Mouse (Mus musculus) limb, embryonic 10.5 days (tissue): ENCODE measurements around the gene Plekhm1. TPM values are rescaled to one million over a fixed set of nuclear protein-coding genes. Genes with fewer than 3 reads are reported as not detected.
A peak's percentile ranks its signal among the peaks of the same experiment; 100 is the strongest.
"Not testable (repeated sequence)": the region's sequence is repeated elsewhere in the genome, so short reads cannot be mapped to it uniquely, and the experiment has no call there.

Experiments
- DNase-seq: peaks from one replicate; pipeline ENCODE4 v3.0.0-alpha.2; 2017; ENCODE audit warnings: low spot score
- H3K27ac ChIP-seq: fragments of 300-500 bp; sonication (generic); 2 replicates; pipeline ENCODE4 v1.5.1; 2016; ENCODE audit warnings: mild to moderate bottlenecking
- H3K27me3 ChIP-seq: fragments of 300-500 bp; sonication (generic); 2 replicates; pipeline ENCODE4 v1.6.1; 2016; ENCODE audit warnings: low read depth, mild to moderate bottlenecking; ENCODE audit not compliant: poor library complexity, severe bottlenecking
- H3K36me3 ChIP-seq: fragments of 300-500 bp; sonication (generic); 2 replicates; pipeline ENCODE4 v1.6.1; 2016; ENCODE audit warnings: mild to moderate bottlenecking, moderate library complexity
- H3K4me1 ChIP-seq: fragments of 300-500 bp; sonication (generic); 2 replicates; pipeline ENCODE4 v1.6.1; 2016
- H3K4me3 ChIP-seq: fragments of 300-500 bp; sonication (generic); 2 replicates; pipeline ENCODE4 v1.5.1; 2016; ENCODE audit warnings: mild to moderate bottlenecking, moderate library complexity
- H3K9me3 ChIP-seq: fragments of 300-500 bp; sonication (generic); replicated peaks from 2 replicates; pipeline ENCODE4 v1.6.1; 2016; ENCODE audit warnings: mild to moderate bottlenecking
- WGBS: fragments of 180-500 bp; shearing (Covaris S2); methylation state at CpG from one replicate; pipeline ENCODE4 v1.1.7; 2016; 5-methylcytosine and 5-hydroxymethylcytosine counted together
- polyA plus RNA-seq: library from polyadenylated mRNA; unstranded; fragments of >200 nt; fragmentation: Nextera tagmentation; extraction: Ambion mirVana; gene quantifications from 2 replicates; pipeline ENCODE4 v1.2.1, GENCODE M21; 2016

Plekhm1 gene
- 7.6 and 8.2 TPM in 2 replicates for polyA plus RNA-seq

GRCm38 (mm10) chr11:103411981-103412949 lies at the start of gene Plekhm1:
TSS of gene Plekhm1 (minus strand) at chr11:103412687.
- Histone ChIP-seq H3K27me3 (no peaks in the 10 kb centered on the region), H3K36me3 (peaks cover 3% of the 10 kb centered on the region; the same call in 1 of the 2 replicates), H3K9me3 (no peaks in the 10 kb centered on the region), H3K4me1 (peaks cover 14% of the 10 kb centered on the region), H3K4me3 (peak within 1 kb of the TSS; percentile 93), H3K27ac (peak within 1 kb of the TSS; percentile 87)
- WGBS: under 1% methylated on average over 67 of the region's 67 CpGs
- peak; percentile 97 for DNase-seq

GRCm38 (mm10) chr11:103451105-103451504 lies 38.6 kb upstream of the Plekhm1 start:
- H3K27ac ChIP-seq, H3K4me1 ChIP-seq, H3K27me3 ChIP-seq, H3K36me3 ChIP-seq, H3K4me3 ChIP-seq, DNase-seq, H3K9me3 ChIP-seq: not testable (repeated sequence)
- WGBS: 86% methylated on average over 1 of the region's 1 CpGs

- not testable (repeated sequence) for H3K27me3 ChIP-seq, H3K36me3 ChIP-seq, H3K4me3 ChIP-seq, H3K9me3 ChIP-seq, H3K4me1 ChIP-seq, H3K27ac ChIP-seq, DNase-seq
- 94% methylated on average over 14 of the region's 14 CpGs for WGBS
Observed at GRCm38 (mm10) chr11:103449721-103450120, 37.2 kb upstream of the Plekhm1 start.

- no peak overlapping the region for H3K27ac ChIP-seq
- WGBS: over 99% methylated on average over 3 of the region's 3 CpGs
- H3K4me3 ChIP-seq: no peak overlapping the region
- DNase-seq: no peak
- H3K27me3 ChIP-seq: no peaks in the 10 kb centered on the region
- no peaks in the 10 kb centered on the region for H3K4me1 ChIP-seq
- no peaks in the 10 kb centered on the region for H3K9me3 ChIP-seq
- no peaks in the 10 kb centered on the region for H3K36me3 ChIP-seq
Observed at GRCm38 (mm10) chr11:103443678-103444077, 31.2 kb upstream of the Plekhm1 start.

GRCm38 (mm10) chr11:103436282-103436681 lies 23.8 kb upstream of the Plekhm1 start:
- Histone ChIP-seq H3K4me3 (no peak overlapping the region), H3K36me3 (no peaks in the 10 kb centered on the region), H3K4me1 (no peaks in the 10 kb centered on the region), H3K27me3 (no peaks in the 10 kb centered on the region), H3K27ac (no peak overlapping the region), H3K9me3 (no peaks in the 10 kb centered on the region)
- 88% methylated on average over 5 of the region's 5 CpGs for WGBS
- DNase-seq: no peak

- DNase-seq: no peak
- H3K9me3 ChIP-seq: no peaks in the 10 kb centered on the region
- H3K27ac ChIP-seq: no peak overlapping the region
- no peaks in the 10 kb centered on the region for H3K36me3 ChIP-seq
- H3K4me1 ChIP-seq: peaks cover 12% of the 10 kb centered on the region
- no peak overlapping the region for H3K4me3 ChIP-seq
- no peaks in the 10 kb centered on the region for H3K27me3 ChIP-seq
- WGBS: 15% methylated on average over 5 of the region's 5 CpGs
Observed at GRCm38 (mm10) chr11:103425031-103425430, 12.5 kb upstream of the Plekhm1 start.

GRCm38 (mm10) chr11:103419667-103420066 lies 7.2 kb upstream of the Plekhm1 start:
- H3K36me3 ChIP-seq: no peaks in the 10 kb centered on the region
- WGBS: 88% methylated on average over 13 of the region's 13 CpGs
- H3K4me1 ChIP-seq: peaks cover 12% of the 10 kb centered on the region
- no peak overlapping the region for H3K4me3 ChIP-seq
- DNase-seq: no peak
- no peaks in the 10 kb centered on the region for H3K27me3 ChIP-seq
- no peaks in the 10 kb centered on the region for H3K9me3 ChIP-seq
- H3K27ac ChIP-seq: no peak overlapping the region

- 81% methylated on average over 5 of the region's 5 CpGs for WGBS
Observed at GRCm38 (mm10) chr11:103419226-103419625, 6.7 kb upstream of the Plekhm1 start.

GRCm38 (mm10) chr11:103413516-103413915 lies 1.0 kb upstream of the Plekhm1 start:
- H3K4me3 ChIP-seq: peak overlapping the region; percentile 93; the same call in 1 of the 2 replicates
- WGBS: 92% methylated on average over 1 of the region's 1 CpGs

More at GRCm38 (mm10) chr11:103419226-103419625, 6.7 kb upstream of the Plekhm1 start:
- Histone ChIP-seq H3K27me3 (no peaks in the 10 kb centered on the region), H3K4me1 (peaks cover 12% of the 10 kb centered on the region), H3K4me3 (no peak overlapping the region), H3K27ac (no peak overlapping the region), H3K36me3 (no peaks in the 10 kb centered on the region), H3K9me3 (no peaks in the 10 kb centered on the region)
- no peak for DNase-seq

GRCm38 (mm10) chr11:103412950-103413423 lies 500 bp upstream of the Plekhm1 start:
- Histone ChIP-seq H3K4me3 (peak overlapping the region; percentile 93), H3K4me1 (peaks cover 14% of the 10 kb centered on the region), H3K27me3 (no peaks in the 10 kb centered on the region), H3K9me3 (no peaks in the 10 kb centered on the region), H3K27ac (peak overlapping the region; percentile 87), H3K36me3 (peaks cover 3% of the 10 kb centered on the region; the same call in 1 of the 2 replicates)
- no peak for DNase-seq
- WGBS: 3% methylated on average over 14 of the region's 14 CpGs

More at GRCm38 (mm10) chr11:103413516-103413915, 1.0 kb upstream of the Plekhm1 start:
- Histone ChIP-seq H3K27ac (no peak overlapping the region), H3K9me3 (no peaks in the 10 kb centered on the region), H3K36me3 (peaks cover 3% of the 10 kb centered on the region; the same call in 1 of the 2 replicates), H3K27me3 (no peaks in the 10 kb centered on the region), H3K4me1 (peaks cover 14% of the 10 kb centered on the region)
- no peak for DNase-seq

GRCm38 (mm10) chr11:103411301-103411700 lies 1.2 kb downstream of the Plekhm1 start:
- 79% methylated on average over 1 of the region's 1 CpGs for WGBS
- H3K27me3 ChIP-seq: no peaks in the 10 kb centered on the region
- no peak overlapping the region; the same call in 1 of the 2 replicates for H3K4me3 ChIP-seq
- peaks cover 14% of the 10 kb centered on the region for H3K4me1 ChIP-seq
- no peak overlapping the region for H3K27ac ChIP-seq
- no peak for DNase-seq
- no peaks in the 10 kb centered on the region for H3K9me3 ChIP-seq
- H3K36me3 ChIP-seq: peaks cover 5% of the 10 kb centered on the region; the same call in 1 of the 2 replicates

- Histone ChIP-seq H3K27me3 (no peaks in the 10 kb centered on the region), H3K4me1 (peaks cover 14% of the 10 kb centered on the region), H3K27ac (no peak overlapping the region), H3K4me3 (no peak overlapping the region), H3K36me3 (peaks cover 15% of the 10 kb centered on the region), H3K9me3 (no peaks in the 10 kb centered on the region)
- WGBS: 94% methylated on average over 13 of the region's 13 CpGs
- DNase-seq: no peak
Observed at GRCm38 (mm10) chr11:103408880-103409279, 3.6 kb downstream of the Plekhm1 start.

GRCm38 (mm10) chr11:103407136-103407535 lies 5.4 kb downstream of the Plekhm1 start:
- H3K9me3 ChIP-seq, H3K27me3 ChIP-seq, H3K27ac ChIP-seq, H3K4me3 ChIP-seq, DNase-seq, H3K4me1 ChIP-seq: not testable (repeated sequence)
- WGBS: 73% methylated on average over 5 of the region's 5 CpGs
- H3K36me3 ChIP-seq: peaks cover 28% of the 10 kb centered on the region
